Mouse (Mus musculus): Measurements from ENCODE around the gene Klhl40.

DNA sequence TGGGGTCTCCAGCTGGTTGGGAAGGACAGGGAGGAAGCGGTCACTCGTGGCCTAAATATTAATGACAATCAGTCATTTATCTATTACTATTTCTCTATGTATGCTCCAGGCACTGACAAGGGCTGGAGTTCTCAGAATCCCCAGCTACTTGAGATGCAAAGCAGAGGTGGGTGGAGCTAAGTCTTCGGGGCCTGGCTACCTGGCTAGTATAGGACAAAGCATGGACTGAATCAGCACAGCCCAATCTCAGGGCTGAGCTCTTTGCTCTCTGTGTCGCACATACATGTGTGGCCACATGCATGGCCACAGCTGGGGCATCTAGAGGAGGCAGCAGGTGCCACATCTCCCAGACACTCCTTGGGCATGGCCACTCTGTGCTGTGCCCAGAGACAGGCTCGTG is 43.4 kb downstream of the Klhl40 start:
- TF ChIP-seq CTCF (IDR thresholded peaks at IDR 0.05; ENCODE audit: low read depth): no peak
- no peak for TF ChIP-seq EP300 (IDR thresholded peaks at IDR 0.05; ENCODE audit: low read depth)

All from heart, postnatal 0 days (tissue).